Comparison of ENCODE assay signal across 25 mouse cellular contexts in genomic region chr6:32818961-32819360, GRCm38 (mm10).
DNase-seq lines count a peak whose midpoint lies in the region; ATAC-seq and TF ChIP-seq lines count a peak whose summit lies in the region.
"Had no signal": no experiment of that assay in that cellular context is flagged by ENCODE, and none has a peak within 500 bp of the region (broad histone marks: within the 10 kb centered on the region; RNA-seq: fewer than 3 reads in every experiment).

No protein-coding gene starts in this region.

- peak overlapping the region; percentile 44 for H3K27ac ChIP-seq in hindbrain, embryonic 13.5 days
- no peak overlapping the region for H3K27ac ChIP-seq in hindbrain, postnatal 0 days
- H3K27ac ChIP-seq in neural tube, embryonic 12.5 days = no peak overlapping the region
- H3K27ac ChIP-seq in neural tube, embryonic 15.5 days (replicated peaks) = no peak overlapping the region; the same call in 1 of the 2 replicates
- no peak overlapping the region; the same call in 1 of the 2 replicates for H3K27ac ChIP-seq in neural tube, embryonic 14.5 days (ENCODE audit: low read depth, low read length)
- H3K27ac ChIP-seq: embryonic facial prominence, embryonic 10.5 days; embryonic facial prominence, embryonic 13.5 days; forebrain, embryonic 12.5 days; forebrain, embryonic 15.5 days; heart, adult 2 months; heart, embryonic 10.5 days; heart, embryonic 13.5 days; intestine, embryonic 15.5 days had no signal

- H3K4me2 ChIP-seq in hindbrain, embryonic 13.5 days = no peak overlapping the region
- no peak overlapping the region for H3K4me2 ChIP-seq in hindbrain, postnatal 0 days (ENCODE audit: low read depth, low read length)
- H3K4me2 ChIP-seq in neural tube, embryonic 12.5 days (replicated peaks) = no peak overlapping the region
- H3K4me2 ChIP-seq in neural tube, embryonic 15.5 days = no peak overlapping the region
- no peak overlapping the region for H3K4me2 ChIP-seq in neural tube, embryonic 14.5 days (ENCODE audit: low read depth, low read length)
- H3K4me2 ChIP-seq: embryonic facial prominence, embryonic 13.5 days; forebrain, embryonic 12.5 days; forebrain, embryonic 15.5 days; heart, embryonic 13.5 days; intestine, embryonic 15.5 days had no signal

- H3K4me3 ChIP-seq in hindbrain, embryonic 13.5 days = no peak overlapping the region
- no peak overlapping the region for H3K4me3 ChIP-seq in hindbrain, postnatal 0 days (ENCODE audit: low read length)
- H3K4me3 ChIP-seq in neural tube, embryonic 12.5 days = no peak overlapping the region
- no peak overlapping the region for H3K4me3 ChIP-seq in neural tube, embryonic 15.5 days (replicated peaks)
- no peak overlapping the region for H3K4me3 ChIP-seq in neural tube, embryonic 14.5 days (ENCODE audit: low read depth, low read length)
- H3K4me3 ChIP-seq: embryonic facial prominence, embryonic 10.5 days; embryonic facial prominence, embryonic 13.5 days; erythroblast, embryonic 14.5 days; forebrain, embryonic 12.5 days; forebrain, embryonic 15.5 days; heart, adult 2 months; heart, embryonic 10.5 days; heart, embryonic 13.5 days; intestine, embryonic 15.5 days had no signal

- ATAC-seq in hindbrain, embryonic 13.5 days (ENCODE audit: low FRiP score) = no peak
- ATAC-seq in hindbrain, postnatal 0 days = no peak
- ATAC-seq in neural tube, embryonic 12.5 days (ENCODE audit: low FRiP score, low read depth) = peak; percentile 48; the same call in 1 of the 2 replicates
- no peak for ATAC-seq in neural tube, embryonic 15.5 days (ENCODE audit: low FRiP score)
- ATAC-seq in neural tube, embryonic 14.5 days (ENCODE audit: low read depth) = peak; percentile 60; the same call in 1 of the 2 replicates
- ATAC-seq: activated CD4-positive, CD25-positive, alpha-beta regulatory T cell, adult 4 months; CD4-positive, CD25-positive, alpha-beta regulatory T cell, adult 4 months; forebrain, embryonic 15.5 days; intestine, embryonic 15.5 days had no signal

- no peak overlapping the region for H3K9ac ChIP-seq in hindbrain, embryonic 13.5 days
- no peak overlapping the region for H3K9ac ChIP-seq in hindbrain, postnatal 0 days (replicated peaks; ENCODE audit: low read length)
- H3K9ac ChIP-seq in neural tube, embryonic 12.5 days = no peak overlapping the region
- no peak overlapping the region for H3K9ac ChIP-seq in neural tube, embryonic 15.5 days (replicated peaks)
- H3K9ac ChIP-seq in neural tube, embryonic 14.5 days (replicated peaks; ENCODE audit: low read depth, low read length) = no peak overlapping the region
- H3K9ac ChIP-seq: embryonic facial prominence, embryonic 13.5 days; forebrain, embryonic 12.5 days; forebrain, embryonic 15.5 days; heart, embryonic 13.5 days; intestine, embryonic 15.5 days had no signal

- H3K27me3 ChIP-seq in hindbrain, embryonic 13.5 days = no peaks in the 10 kb centered on the region
- no peaks in the 10 kb centered on the region for H3K27me3 ChIP-seq in hindbrain, postnatal 0 days (ENCODE audit: insufficient read depth, low read length)
- H3K27me3 ChIP-seq in neural tube, embryonic 12.5 days (replicated peaks) = no peaks in the 10 kb centered on the region
- H3K27me3 ChIP-seq in neural tube, embryonic 15.5 days (replicated peaks) = no peaks in the 10 kb centered on the region
- no peaks in the 10 kb centered on the region for H3K27me3 ChIP-seq in neural tube, embryonic 14.5 days (ENCODE audit: control insufficient read depth, insufficient read depth, low read length)
- H3K27me3 ChIP-seq: embryonic facial prominence, embryonic 13.5 days; forebrain, embryonic 12.5 days; forebrain, embryonic 15.5 days; heart, embryonic 13.5 days; intestine, embryonic 15.5 days had no signal

- TF ChIP-seq CTCF in hindbrain, postnatal 0 days (IDR thresholded peaks at IDR 0.05; ENCODE audit: low read depth) = no peak

- no peaks in the 10 kb centered on the region for H3K36me3 ChIP-seq in hindbrain, embryonic 13.5 days
- H3K36me3 ChIP-seq in hindbrain, postnatal 0 days (ENCODE audit: insufficient read depth, low read length) = no peaks in the 10 kb centered on the region
- no peaks in the 10 kb centered on the region for H3K36me3 ChIP-seq in neural tube, embryonic 12.5 days
- no peaks in the 10 kb centered on the region for H3K36me3 ChIP-seq in neural tube, embryonic 15.5 days
- no peaks in the 10 kb centered on the region for H3K36me3 ChIP-seq in neural tube, embryonic 14.5 days (ENCODE audit: control insufficient read depth, insufficient read depth, low read length)
- H3K36me3 ChIP-seq: embryonic facial prominence, embryonic 10.5 days; forebrain, embryonic 12.5 days; forebrain, embryonic 15.5 days; intestine, embryonic 15.5 days had no signal

- WGBS in hindbrain, embryonic 13.5 days = 56% methylated on average over 4 of the region's 4 CpGs
- WGBS in hindbrain, postnatal 0 days = 57% methylated on average over 4 of the region's 4 CpGs
- 55% methylated on average over 4 of the region's 4 CpGs for WGBS in neural tube, embryonic 12.5 days
- 26% methylated on average over 4 of the region's 4 CpGs for WGBS in neural tube, embryonic 15.5 days
- WGBS in neural tube, embryonic 14.5 days = 32% methylated on average over 4 of the region's 4 CpGs

- H3K9me3 ChIP-seq in hindbrain, embryonic 13.5 days = no peaks in the 10 kb centered on the region
- H3K9me3 ChIP-seq in hindbrain, postnatal 0 days (ENCODE audit: low read length) = no peaks in the 10 kb centered on the region
- H3K9me3 ChIP-seq in neural tube, embryonic 12.5 days = no peaks in the 10 kb centered on the region
- no peaks in the 10 kb centered on the region for H3K9me3 ChIP-seq in neural tube, embryonic 15.5 days (replicated peaks)
- H3K9me3 ChIP-seq in neural tube, embryonic 14.5 days (ENCODE audit: control insufficient read depth, low read length) = no peaks in the 10 kb centered on the region
- H3K9me3 ChIP-seq: embryonic facial prominence, embryonic 10.5 days; embryonic facial prominence, embryonic 13.5 days; forebrain, embryonic 12.5 days; forebrain, embryonic 15.5 days; heart, embryonic 10.5 days; heart, embryonic 13.5 days; intestine, embryonic 15.5 days had no signal

- H3K4me1 ChIP-seq in hindbrain, embryonic 13.5 days (replicated peaks) = peaks cover 6% of the 10 kb centered on the region; the same call in 1 of the 2 replicates
- no peaks in the 10 kb centered on the region for H3K4me1 ChIP-seq in hindbrain, postnatal 0 days (ENCODE audit: insufficient read depth, low read length)
- H3K4me1 ChIP-seq in neural tube, embryonic 12.5 days = 0 out of 2 replicates have a peak, but pooled peaks cover 2% of the 10 kb centered on the region
- peaks cover 11% of the 10 kb centered on the region for H3K4me1 ChIP-seq in neural tube, embryonic 15.5 days
- peaks cover 6% of the 10 kb centered on the region; the same call in 1 of the 2 replicates for H3K4me1 ChIP-seq in neural tube, embryonic 14.5 days (ENCODE audit: control insufficient read depth, insufficient read depth, low read length)
- H3K4me1 ChIP-seq: forebrain, embryonic 12.5 days; intestine, embryonic 15.5 days had no signal

- no peak for DNase-seq in hindbrain, postnatal 0 days (ENCODE audit: low spot score)
- no peak for DNase-seq in ovary, adult 18-20 months (ENCODE audit: low spot score)
- DNase-seq: adrenal gland, adult 8-10 months; adrenal gland, postnatal 25 days; cerebellum, adult 11-12 months; cerebellum, adult 8-10 months; cerebellum, postnatal 10 days; cerebellum, postnatal 36 days; embryo, embryonic 11 days; gastrocnemius, postnatal 25 days; heart, adult 2 months had no signal

Comparison
In these comparisons a context has a peak if more than half of its experiments do, and no peak if none do; other contexts are left out.
1. ATAC-seq: peak in neural tube, embryonic 12.5 days (single experiment) and neural tube, embryonic 14.5 days (single experiment); none in hindbrain, embryonic 13.5 days (single experiment), hindbrain, postnatal 0 days (single experiment) and neural tube, embryonic 15.5 days (single experiment).